Mouse (Mus musculus): Measurements from ENCODE around the gene Ift74. TPM values are rescaled to one million over a fixed set of nuclear protein-coding genes. Genes with fewer than 3 reads are reported as not detected.

Gene Ift74
- polyA plus RNA-seq (2012; ENCODE audit: insufficient read depth, low replicate concordance), result 0.89 TPM in 1 of 2 replicates, not detected in the other

DNA sequence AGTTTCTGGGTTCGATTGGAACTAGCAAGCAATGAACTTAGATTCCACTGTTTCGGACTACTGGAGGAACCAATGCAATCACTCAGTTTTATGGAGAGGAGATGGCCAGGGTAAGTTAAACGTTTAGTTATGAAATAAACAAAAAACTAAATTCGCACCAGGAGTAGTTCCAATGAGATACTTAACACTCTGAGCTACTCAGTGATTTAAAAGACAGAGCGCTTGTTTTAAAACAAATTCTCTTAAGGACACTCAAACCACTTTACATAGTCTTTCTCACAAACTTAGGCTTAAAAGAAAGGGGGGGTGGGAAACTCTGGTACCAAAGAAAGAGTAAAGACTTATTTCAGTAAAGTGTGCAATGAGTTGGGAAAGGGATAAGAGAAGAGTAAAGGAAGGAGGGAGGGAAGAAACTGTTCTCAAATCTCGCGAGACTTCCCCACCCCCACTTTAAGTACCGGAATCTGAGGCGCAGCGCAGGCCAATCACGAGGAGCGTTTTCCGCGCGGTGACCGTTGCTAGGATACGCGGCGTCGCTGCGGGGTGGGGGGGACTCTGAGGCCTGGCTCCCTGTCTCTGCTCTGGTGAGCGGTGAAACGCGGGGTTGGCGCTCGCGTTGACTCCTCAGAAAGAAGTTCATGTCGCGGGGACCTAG is at the start of gene Ift74:
Gene Ift74 (plus strand): TSS at position 520 of the 655 bp plus-strand sequence.
- H3K27me3 ChIP-seq (replicated peaks), result no peaks in the 10 kb centered on the region
- H3K4me1 ChIP-seq, result peaks cover 24% of the 10 kb centered on the region
- H3K4me3 ChIP-seq (replicated peaks), result peak within 1 kb of the TSS; percentile 94
- no peaks in the 10 kb centered on the region for H3K9me3 ChIP-seq
- TF ChIP-seq FLI1 (IDR thresholded peaks at IDR 0.05; ENCODE audit: low read length) (no peak), GATA1 (IDR thresholded peaks at IDR 0.05; ENCODE audit: borderline replicate concordance, low read length) (no peak)
- H3K36me3 ChIP-seq (replicated peaks; ENCODE audit: low read length), result no peaks in the 10 kb centered on the region

DNA sequence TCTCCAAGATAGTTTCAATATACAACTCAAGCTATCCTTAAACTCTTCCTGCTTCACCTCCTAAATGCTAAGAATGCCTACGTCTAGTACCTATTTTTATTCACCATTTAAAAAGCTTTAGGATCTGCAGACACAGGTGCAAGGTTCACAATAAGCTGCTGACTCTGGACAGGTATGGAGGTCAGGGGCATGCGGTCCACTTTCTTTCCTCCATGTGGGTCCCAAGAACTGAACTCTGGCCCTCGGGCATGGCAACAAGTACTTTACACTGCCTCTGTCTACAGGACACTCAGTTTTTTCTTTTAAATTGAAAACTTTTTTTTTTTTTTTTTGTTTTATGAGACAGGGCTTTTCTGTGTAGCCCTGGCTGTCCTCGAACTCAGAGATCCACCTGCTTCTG is 41.6 kb upstream of the Ift74 start:
- no peak overlapping the region for H3K4me3 ChIP-seq (replicated peaks)
- no peaks in the 10 kb centered on the region for H3K9me3 ChIP-seq
- peaks cover 81% of the 10 kb centered on the region for H3K36me3 ChIP-seq (replicated peaks; ENCODE audit: low read length)
- peaks cover 7% of the 10 kb centered on the region for H3K4me1 ChIP-seq
- no peaks in the 10 kb centered on the region for H3K27me3 ChIP-seq (replicated peaks)
- TF ChIP-seq FLI1 (IDR thresholded peaks at IDR 0.05; ENCODE audit: low read length) (no peak), GATA1 (IDR thresholded peaks at IDR 0.05; ENCODE audit: borderline replicate concordance, low read length) (no peak)

DNA sequence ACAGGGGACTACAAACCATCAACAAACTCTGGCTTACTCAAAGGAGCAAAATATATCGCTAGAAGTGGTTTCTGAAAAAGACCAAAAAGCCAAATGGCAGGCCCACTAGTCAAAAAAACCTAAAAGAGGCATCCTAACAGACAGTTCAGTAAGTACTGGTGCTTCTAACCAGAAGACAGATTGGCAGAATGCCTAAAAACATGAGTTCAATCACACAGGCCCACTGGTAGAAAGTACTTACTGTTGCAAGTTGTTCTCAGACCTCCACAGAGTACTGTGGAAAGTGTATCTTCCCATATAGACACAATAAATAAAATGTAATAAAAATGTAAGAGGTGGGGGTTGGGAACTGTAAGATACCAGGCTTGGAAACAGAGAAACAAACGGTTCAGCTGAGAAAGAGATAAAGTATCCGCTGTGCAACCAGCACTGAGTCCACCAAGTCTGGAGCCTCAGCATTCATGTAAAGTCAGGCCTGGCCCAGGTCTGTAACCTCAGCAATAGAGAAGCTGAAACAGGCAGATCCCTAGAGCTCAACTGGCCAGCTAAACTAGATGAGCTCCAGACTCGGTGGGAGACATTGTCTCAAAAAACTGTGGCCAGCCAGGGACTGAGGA is 22.4 kb upstream of the Ift74 start:
- TF ChIP-seq FLI1 (IDR thresholded peaks at IDR 0.05; ENCODE audit: low read length), result no peak
- TF ChIP-seq GATA1 (IDR thresholded peaks at IDR 0.05; ENCODE audit: borderline replicate concordance, low read length), result no peak
- H3K9me3 ChIP-seq, result no peaks in the 10 kb centered on the region
- H3K27me3 ChIP-seq (replicated peaks), result no peaks in the 10 kb centered on the region
- H3K36me3 ChIP-seq (replicated peaks; ENCODE audit: low read length), result peaks cover 20% of the 10 kb centered on the region
- H3K4me3 ChIP-seq (replicated peaks), result no peak overlapping the region
- H3K4me1 ChIP-seq, result peaks cover 38% of the 10 kb centered on the region

DNA sequence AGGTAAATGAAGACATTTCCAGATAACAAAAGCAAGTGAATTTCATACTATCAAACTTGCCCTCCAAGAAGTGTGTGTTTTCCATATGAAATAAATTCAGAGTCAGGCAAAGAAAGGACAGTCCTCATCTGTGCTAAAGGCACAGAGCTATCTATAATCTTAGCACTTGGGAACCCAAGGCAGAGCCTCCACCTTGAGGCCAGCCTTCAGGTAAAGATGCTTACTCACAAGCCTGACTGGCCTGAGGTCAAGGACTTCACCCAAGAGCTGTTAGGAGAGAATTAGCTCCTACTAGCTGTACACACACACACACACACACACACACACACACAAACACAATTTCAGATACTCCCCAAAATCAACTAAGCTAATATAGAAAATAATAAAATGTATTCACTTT is 21.6 kb upstream of the Ift74 start:
- H3K9me3 ChIP-seq, result no peaks in the 10 kb centered on the region
- no peaks in the 10 kb centered on the region for H3K27me3 ChIP-seq (replicated peaks)
- H3K4me1 ChIP-seq, result peaks cover 38% of the 10 kb centered on the region
- no peak overlapping the region for H3K4me3 ChIP-seq (replicated peaks)
- H3K36me3 ChIP-seq (replicated peaks; ENCODE audit: low read length), result peaks cover 15% of the 10 kb centered on the region
- TF ChIP-seq GATA1 (IDR thresholded peaks at IDR 0.05; ENCODE audit: borderline replicate concordance, low read length), result no peak
- TF ChIP-seq FLI1 (IDR thresholded peaks at IDR 0.05; ENCODE audit: low read length), result no peak

DNA sequence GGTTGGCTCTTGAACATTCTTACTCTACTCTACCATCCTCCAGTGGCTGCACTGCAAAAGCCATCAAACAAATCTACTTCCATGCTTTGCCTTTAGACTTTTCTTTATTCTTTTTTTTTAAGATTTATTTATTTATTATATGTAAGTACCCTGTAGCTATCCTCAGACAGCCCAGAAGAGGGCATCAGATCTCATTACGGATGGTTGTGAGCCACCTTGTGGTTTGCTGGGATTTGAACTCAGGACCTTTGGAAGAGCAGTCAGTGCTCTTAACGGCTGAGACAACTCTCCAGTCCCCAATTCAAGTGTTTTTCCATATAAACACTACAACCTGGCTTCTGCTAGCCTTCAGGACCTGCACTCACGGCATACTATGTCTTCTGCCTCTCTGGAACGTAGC is 12.9 kb upstream of the Ift74 start:
- no peak for TF ChIP-seq FLI1 (IDR thresholded peaks at IDR 0.05; ENCODE audit: low read length)
- no peak for TF ChIP-seq GATA1 (IDR thresholded peaks at IDR 0.05; ENCODE audit: borderline replicate concordance, low read length)
- Histone ChIP-seq H3K4me3 (replicated peaks) (peak overlapping the region; percentile 64), H3K27me3 (replicated peaks) (no peaks in the 10 kb centered on the region), H3K4me1 (peaks cover 29% of the 10 kb centered on the region), H3K9me3 (no peaks in the 10 kb centered on the region), H3K36me3 (replicated peaks; ENCODE audit: low read length) (peaks cover 7% of the 10 kb centered on the region)

DNA sequence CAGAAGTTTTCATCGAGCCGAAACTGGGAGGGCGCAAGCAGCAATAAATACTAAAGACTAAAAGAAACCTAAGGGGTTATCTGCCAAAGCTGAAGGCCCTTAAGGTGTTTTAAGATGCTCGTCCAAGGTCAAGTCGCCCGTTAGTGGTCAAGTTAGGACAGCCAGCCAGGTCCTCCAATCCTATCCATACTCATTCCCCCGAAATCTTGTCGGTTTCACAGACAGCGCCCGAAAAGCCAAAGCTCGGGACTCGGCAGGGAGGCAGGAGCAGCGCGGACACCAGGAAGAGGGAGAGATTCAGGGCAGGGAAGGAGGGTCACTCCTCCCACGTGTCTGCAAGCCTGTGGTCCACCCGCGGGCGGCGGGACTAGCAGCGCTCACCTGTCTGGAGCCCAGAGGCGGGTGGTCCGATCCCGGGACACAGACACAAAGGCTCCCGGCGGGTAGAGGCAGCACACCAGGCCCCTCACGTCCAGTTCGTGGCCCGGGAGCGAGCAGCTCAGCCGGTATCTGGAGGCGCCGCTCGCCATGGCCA is 11.7 kb upstream of the Ift74 start:
- Histone ChIP-seq H3K9me3 (no peaks in the 10 kb centered on the region), H3K27me3 (replicated peaks) (no peaks in the 10 kb centered on the region), H3K4me1 (peaks cover 29% of the 10 kb centered on the region), H3K4me3 (replicated peaks) (peak overlapping the region; percentile 99), H3K36me3 (replicated peaks; ENCODE audit: low read length) (peaks cover 4% of the 10 kb centered on the region)
- TF ChIP-seq FLI1 (IDR thresholded peaks at IDR 0.05; ENCODE audit: low read length) (no peak), GATA1 (IDR thresholded peaks at IDR 0.05; ENCODE audit: borderline replicate concordance, low read length) (no peak)

DNA sequence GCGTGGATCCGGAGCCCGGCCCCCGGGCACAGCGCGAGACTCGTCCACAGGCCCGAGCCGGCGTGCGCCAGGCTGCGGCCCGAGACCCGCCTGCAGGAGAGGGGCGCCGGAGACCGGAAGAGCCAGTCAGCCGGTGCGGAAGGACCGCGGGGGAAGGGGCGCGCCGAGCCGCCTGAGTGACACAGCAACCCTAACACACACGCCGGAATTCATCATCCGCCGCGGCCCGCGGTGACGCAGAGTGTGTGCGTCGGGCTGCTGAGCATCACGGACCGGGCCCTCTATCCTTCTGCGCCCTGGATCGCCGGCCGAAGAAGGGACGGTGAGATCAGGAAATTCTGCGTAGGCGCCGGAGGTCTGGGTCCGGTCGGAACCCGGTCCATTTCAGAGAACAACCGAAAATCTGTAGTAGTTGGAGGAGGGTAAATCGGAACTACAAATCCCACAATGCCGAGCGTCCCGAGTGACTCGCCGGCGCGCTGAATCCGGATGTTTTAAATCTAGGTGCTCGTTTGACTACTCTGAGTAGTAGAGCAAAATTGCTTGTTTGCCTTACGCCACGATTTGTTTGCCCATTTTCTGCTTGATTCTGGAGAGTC is 11.2 kb upstream of the Ift74 start, which contains the start of gene Plaa:
Gene Plaa (minus strand): TSS at position 214 of the 599 bp plus-strand sequence.
- H3K9me3 ChIP-seq, result no peaks in the 10 kb centered on the region
- H3K4me3 ChIP-seq (replicated peaks), result peak within 1 kb of the TSS; percentile 99
- TF ChIP-seq GATA1 (IDR thresholded peaks at IDR 0.05; ENCODE audit: borderline replicate concordance, low read length) (no peak), FLI1 (IDR thresholded peaks at IDR 0.05; ENCODE audit: low read length) (0 out of 2 replicates have a peak, but pooled peaks have one; percentile 30)
- H3K4me1 ChIP-seq, result peaks cover 26% of the 10 kb centered on the region
- H3K27me3 ChIP-seq (replicated peaks), result no peaks in the 10 kb centered on the region
- H3K36me3 ChIP-seq (replicated peaks; ENCODE audit: low read length), result peaks cover 2% of the 10 kb centered on the region

DNA sequence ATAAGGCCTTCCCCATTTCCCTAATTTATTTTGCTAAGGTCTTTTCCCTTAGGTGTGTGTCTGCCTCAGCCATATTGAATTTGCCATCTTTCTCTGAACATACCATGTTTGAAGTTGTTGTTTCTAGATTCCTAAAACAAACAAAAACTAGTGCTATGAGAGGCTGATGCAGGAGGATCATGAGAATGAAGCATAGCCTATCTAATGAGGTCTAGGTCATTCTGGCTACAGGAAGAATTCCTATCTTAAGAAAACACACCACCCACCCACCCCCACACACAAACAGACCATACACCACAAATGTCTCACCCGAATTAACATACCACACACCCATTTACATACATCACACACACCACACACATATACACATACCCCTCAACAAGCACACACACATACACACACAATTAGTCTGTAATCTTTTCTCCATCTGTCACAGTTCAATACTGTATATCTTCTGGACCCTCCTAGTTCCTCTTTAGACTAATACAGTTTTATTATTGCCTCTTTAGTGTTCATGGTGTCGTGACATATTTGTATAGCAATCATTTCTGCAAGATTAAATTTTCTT is 9.8 kb upstream of the Ift74 start:
- Histone ChIP-seq H3K27me3 (replicated peaks) (no peaks in the 10 kb centered on the region), H3K9me3 (no peaks in the 10 kb centered on the region), H3K4me1 (peaks cover 26% of the 10 kb centered on the region), H3K4me3 (replicated peaks) (no peak overlapping the region), H3K36me3 (replicated peaks; ENCODE audit: low read length) (no peaks in the 10 kb centered on the region)
- TF ChIP-seq GATA1 (IDR thresholded peaks at IDR 0.05; ENCODE audit: borderline replicate concordance, low read length) (no peak), FLI1 (IDR thresholded peaks at IDR 0.05; ENCODE audit: low read length) (no peak)

DNA sequence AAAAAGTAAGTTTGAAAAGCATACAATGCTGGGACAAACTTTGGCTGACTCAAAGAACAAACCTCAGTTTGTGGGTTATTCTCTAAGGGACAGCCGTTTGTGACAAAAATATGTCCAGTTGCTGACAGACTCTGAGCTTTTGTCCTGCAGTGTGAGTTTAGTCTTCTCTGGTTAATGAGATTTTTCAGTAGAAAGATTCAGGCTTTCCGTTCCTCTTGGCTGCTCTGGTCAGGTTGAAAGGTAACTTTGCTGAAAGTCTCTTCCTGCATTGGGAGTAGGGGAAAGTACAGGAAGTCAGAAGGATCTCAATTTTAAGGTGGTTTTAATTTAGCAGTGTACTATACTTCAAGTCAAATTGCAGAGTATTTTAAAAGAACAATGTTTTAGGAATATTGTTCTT is 8.7 kb upstream of the Ift74 start:
- Histone ChIP-seq H3K4me1 (peaks cover 33% of the 10 kb centered on the region), H3K36me3 (replicated peaks; ENCODE audit: low read length) (no peaks in the 10 kb centered on the region), H3K27me3 (replicated peaks) (no peaks in the 10 kb centered on the region), H3K4me3 (replicated peaks) (no peak overlapping the region), H3K9me3 (no peaks in the 10 kb centered on the region)
- TF ChIP-seq FLI1 (IDR thresholded peaks at IDR 0.05; ENCODE audit: low read length) (no peak), GATA1 (IDR thresholded peaks at IDR 0.05; ENCODE audit: borderline replicate concordance, low read length) (no peak)
